Mouse (Mus musculus): ENCODE results near the gene Arhgef25.

- TF ChIP-seq CTCF (conservative IDR thresholded peaks at IDR 0.05; ENCODE audit: low read length) (no peak), POU5F1 (IDR thresholded peaks at IDR 0.05; ENCODE audit: borderline replicate concordance, low read length) (no peak)
Measured at GRCm38 (mm10) chr10:127164190-127164589, 25.7 kb downstream of the Arhgef25 start.

All from E14TG2a.4 (cell line).